Mouse (Mus musculus) kidney, postnatal 25 days (tissue): ENCODE data around the gene Paqr8.
"Not testable (repeated sequence)": the region's sequence is repeated elsewhere in the genome, so short reads cannot be mapped to it uniquely, and the experiment has no call there.

Experiments
- DNase-seq, 2 experiments: peaks; one replicate each; pipeline ENCODE4 v3.0.0; 2021; ENCODE audit warnings: mixed read lengths in 2 of 2

The Paqr8 gene

DNA sequence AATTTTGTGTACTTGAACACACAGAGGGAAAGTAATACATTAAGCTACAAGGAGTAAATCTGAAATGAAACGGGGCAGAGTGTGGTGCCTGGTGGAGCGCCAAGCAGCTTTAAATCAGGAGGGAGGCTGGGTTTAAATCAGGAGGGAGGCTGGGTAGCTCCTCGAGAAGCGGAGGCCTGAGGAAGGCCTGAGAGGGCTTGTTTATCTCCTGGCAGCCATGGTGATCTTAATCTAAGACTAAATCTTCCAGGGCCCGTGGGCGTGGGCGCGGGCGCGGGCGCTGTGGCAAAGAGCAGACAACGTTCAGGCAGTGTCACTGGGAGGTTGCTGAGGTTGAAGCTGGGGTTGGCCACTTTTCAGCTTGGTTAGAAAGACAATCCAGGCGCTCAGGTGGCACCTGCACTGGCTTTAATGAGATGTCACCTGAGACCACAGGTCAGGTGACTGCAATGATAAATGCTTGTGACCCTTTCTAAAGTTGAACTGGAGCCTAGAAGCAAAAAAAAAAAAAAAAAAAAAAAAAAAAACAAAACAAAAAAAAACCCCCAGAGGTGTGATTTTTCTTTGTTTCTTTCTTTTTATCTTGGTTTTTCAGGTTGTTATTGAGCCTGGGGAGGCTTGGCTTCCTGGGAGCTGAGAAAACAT is 22.2 kb downstream of the Paqr8 start:
- no peak for DNase-seq

DNA sequence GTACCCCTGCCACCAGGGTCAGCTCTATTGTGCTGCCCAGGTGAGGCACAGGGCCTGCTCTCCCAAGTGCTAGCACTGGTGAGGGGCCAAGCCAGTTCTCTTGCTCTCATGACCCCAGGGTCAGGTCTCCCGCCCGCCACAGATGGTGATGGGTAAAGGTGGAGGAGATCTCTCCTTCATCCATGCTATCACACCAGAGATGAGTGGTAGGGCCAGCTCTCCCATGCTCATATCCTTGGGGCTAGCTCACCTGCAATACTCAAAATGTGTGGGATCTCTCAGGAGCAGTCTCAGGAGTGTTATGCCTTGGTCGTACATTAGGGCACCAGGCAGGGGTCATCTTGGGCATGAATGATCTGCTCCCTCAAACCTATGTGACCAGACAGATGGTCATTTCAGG is 24.4 kb downstream of the Paqr8 start:
- DNase-seq = no peak

DNA sequence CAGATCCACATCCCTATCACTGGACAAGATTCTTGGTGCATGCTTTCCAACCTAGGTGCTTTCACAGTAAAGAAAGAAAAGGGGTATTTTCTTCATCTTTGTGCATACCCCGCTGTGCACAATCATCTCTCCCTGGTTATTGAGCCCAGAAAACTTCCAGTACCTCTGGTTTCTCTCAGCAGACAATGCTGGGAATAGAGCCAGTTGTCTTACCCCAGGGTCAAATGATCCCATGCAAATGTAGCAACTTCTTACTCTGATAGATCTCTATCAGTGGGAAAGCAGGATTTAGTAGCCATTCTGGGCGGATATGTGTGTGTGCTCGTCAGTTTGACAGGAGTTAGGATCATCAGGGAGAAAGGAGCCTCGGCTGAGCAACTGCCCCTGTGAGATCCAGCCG is 25.2 kb downstream of the Paqr8 start:
- no peak for DNase-seq

DNA sequence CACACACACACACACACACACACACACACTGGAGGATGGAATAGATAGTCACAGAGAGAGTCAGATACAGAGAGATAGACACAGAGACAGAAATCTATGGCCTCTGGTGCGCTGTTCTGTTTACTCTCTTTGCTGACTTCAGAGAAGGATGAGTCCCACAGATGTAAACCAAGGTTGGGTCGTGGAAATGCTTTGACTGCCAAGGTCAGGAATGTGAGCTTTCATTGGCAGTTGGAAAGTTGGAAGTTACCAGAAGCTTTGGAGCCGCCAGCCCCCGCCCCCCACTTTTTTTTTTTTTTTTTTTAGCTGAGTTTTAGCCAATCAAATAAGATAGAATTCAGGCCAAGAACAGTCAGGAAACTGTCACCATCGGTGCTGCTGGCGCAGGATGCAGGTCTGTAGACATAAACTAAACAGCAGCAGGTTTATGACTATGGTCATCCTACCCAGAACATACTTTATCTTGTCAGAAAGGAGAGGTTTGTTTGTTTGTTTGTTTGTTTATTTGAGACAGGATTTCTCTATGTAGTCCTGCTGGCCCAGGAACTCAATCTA is 27.2 kb downstream of the Paqr8 start:
- no peak for DNase-seq

DNA sequence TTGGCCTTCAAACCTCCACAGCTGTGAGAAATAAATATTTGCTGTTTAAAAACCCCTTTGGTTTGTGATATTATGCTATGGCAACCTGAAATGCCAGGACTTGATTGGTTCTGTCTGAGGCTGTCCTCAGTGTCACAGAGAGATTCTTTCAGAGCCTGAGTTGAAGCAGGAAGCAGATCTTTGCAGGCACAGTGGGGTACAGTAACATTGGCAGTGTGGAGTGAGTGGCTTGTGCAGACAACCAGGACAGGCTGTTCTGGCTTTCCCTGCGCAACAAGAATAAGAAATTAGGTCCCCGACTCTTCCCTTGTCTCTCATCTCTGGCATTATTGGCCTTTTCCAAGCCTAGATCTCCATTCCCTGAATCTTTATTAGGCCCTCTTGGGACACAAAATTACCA is 29.3 kb downstream of the Paqr8 start:
- no peak for DNase-seq

DNA sequence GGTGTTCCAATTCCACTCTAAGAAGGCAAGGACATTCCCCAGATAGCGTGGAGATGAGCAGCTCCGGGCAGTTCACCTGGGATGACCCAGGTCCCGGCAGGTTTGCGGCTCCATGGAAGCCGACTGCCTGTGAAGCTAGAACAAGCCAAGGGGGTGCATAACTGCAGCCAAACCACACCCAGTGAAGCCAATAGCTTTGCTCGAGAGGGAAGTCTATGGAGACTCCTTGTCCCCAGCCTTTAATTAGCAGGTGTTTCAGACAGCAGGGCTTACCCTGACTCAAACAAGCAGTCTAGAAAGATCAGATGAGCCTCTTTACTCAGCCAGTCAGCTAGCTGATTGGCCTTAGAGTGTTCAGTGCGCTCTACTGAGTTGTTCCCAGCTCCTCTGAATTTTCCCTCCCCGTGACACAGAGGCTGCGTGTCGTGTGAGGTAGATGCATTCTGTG is 30.7 kb downstream of the Paqr8 start:
- no peak for DNase-seq

DNA sequence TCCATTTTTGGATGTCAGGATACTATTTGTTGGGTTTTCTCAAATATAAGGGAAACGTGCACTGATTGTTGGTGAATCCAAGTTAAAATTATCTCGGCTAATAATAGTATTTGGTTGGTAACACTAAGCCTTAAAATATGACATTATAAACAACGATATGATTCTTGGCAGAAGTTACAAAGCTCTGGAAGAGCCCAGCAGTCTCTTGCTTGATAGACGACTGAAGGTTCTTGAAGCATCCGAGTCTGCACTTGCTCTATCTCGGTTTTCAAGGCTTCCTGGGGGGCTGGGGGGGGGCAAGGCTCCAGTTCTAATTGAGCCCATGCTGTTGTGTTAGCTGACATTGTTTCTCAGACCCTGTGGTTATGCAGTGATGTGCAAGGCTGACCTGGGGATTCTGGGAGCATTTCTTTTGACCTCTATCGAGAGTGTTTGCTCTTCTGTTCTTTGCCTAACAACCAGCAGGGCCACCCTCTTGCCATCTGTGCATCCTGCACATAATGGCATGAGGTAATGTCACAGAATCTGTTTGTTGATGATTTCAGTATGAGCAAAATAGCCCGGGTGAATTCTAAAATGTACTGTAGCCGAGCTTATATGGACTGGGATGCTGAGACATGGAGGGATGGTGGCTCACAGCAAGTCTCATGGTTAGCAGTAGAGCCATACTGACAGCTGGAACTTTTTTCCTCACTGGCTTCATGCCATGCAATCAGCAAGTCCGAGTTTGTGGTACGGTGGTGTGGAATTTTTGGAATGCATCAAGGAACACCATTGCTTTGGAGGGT is 32.4 kb downstream of the Paqr8 start:
- DNase-seq = peak in 1 of 2 experiments; percentile 35

DNA sequence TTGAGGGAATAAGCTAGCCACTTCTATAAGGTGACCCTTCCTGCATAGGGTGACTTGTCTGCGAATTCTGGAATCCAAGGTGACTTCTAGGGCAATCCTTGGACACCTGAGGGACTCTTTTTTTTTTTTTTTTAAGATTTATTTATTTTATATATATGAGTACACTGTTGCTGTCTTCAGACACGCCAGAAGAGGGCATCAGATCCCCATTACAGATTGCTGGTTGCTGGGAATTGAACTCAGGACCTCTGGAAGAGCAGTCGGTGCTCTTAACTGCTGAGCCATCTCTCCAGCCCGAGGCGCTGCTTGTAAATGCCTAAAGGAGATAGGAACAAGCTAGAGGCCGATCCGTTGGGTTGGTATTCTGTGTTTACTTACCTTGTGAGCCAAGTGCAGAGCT is 34.9 kb downstream of the Paqr8 start:
- DNase-seq = not testable (repeated sequence)

DNA sequence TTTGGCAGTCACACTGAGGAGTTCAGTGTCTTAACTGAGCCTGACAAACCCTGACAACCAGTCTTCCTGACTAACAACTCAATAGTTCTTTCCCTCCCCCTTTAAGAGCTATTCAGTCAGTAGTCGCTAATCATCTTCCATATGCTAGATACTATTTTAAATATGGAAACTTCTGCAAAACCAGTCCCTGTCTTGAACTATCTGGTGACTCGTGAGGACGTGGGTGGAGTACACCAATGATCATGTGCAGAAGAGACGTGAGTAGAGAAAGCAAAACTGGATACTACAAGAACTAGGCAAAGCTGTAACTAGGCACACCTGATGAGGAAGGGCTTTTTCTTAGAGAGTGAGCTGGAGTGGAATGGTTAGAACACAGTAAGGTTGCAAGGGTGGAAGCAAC is 35.5 kb downstream of the Paqr8 start:
- DNase-seq = no peak

DNA sequence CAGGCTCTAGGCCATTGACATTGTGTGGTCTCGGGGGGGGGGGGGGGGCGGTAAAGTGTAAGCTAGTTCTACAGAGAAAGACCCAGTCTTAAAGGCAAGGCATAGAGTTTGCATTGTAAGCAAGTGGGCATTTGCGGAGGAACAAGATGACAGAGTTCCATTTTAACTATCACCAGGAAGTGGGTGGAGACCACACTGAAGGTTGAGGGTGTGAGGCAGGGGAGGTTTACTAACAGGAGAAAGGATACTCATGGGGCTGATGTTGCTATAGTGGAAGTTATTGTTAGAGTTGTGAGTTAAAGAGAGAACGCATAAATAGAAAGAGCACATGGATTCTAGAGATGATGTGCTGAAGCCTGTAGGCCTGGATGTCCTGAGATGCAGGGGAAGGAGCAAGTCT is 36.0 kb downstream of the Paqr8 start:
- DNase-seq = no peak

DNA sequence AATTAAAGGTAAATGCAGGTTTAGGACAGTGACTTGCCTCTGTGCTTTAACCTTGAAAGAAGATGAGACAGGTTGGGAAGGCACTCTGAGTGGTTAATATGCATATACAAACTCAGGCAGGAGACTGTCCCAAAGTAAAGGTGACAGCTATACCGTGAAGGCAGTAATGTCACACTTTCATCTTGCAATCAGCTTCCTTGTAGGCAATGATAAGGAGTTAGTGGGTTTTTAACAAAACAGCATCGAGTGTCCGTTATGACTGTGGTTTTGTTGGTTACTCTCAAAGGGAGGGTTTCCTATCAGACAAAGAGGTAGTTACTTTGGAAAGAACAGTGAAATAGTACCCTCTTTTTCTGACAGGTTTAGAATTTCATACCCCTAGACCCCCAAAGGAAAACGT is 38.1 kb downstream of the Paqr8 start:
- no peak for DNase-seq

DNA sequence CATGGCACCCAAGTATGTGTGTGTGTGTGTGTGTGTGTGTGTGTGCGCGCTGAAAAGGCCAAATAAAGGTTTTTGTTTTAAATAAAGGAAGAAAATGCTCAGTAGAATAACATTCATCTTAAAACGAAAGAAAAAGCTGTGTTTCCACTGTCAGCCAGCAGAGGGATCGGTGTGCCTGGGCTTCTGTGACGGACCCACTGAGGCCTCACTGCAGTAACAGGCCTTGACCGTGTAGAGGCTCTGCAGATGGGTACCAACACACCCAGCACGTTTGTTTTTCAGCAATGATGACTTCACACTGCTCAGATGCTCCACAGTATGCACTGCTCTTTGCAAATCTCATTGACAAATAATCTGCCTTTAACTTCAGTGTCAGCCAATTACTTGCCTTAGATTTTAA is 43.1 kb downstream of the Paqr8 start:
- DNase-seq = peak; percentile 62 to 74

DNA sequence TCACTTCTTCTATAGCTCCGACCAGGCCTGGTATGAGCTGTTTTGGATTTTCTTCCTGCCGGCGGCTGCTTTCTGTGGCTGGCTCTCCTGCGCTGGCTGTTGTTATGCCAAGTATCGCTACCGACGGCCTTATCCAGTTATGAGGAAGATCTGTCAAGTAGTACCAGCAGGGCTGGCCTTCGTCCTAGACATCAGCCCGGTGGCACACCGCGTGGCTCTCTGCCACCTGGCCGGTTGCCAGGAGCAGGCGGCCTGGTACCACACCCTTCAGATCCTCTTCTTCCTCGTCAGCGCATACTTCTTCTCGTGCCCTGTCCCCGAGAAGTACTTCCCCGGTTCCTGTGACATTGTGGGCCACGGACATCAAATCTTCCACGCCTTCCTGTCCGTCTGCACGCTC is 44.7 kb downstream of the Paqr8 start:
- peak in 1 of 2 experiments; percentile 34 for DNase-seq

DNA sequence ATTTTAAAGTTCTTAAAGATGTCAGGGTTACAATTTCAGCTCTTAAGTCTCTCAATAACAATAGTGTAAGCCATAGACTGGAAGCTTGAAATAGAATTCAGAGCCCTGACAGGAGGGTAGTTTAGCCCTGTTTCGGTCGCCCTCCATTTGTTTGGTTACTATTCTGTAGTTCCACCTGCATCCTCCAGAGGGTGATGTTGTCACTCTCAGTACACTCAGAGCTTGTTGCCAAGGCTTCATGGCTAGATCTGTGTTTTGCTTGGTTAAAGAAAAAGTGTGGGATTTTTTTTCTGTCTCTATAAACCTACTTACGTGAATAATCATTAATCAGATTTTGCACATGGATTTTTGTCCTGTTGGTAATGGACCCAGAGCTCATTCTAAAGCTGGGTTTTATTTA is 48.6 kb downstream of the Paqr8 start:
- peak; percentile 39 to 83 for DNase-seq

DNA sequence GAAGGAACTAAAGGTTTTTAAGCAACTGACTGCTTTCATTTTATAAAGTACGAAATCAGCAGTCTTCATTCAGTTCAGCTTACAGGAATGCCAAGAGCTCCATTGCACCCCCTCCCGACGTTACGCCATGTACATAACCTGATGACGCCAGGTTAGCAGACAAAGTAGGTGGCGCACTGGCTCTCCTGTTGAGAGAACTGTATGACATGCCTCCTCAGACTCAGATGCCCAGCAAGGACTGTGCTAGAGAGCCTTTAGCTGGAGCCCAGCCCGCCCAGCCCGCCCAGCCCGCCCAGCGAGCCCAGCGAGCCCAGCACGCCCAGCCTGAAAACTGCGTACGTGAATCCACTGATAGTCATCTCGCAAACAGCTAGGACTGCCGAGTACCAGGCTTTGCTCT is 49.7 kb downstream of the Paqr8 start:
- peak; percentile 68 to 76 for DNase-seq

DNA sequence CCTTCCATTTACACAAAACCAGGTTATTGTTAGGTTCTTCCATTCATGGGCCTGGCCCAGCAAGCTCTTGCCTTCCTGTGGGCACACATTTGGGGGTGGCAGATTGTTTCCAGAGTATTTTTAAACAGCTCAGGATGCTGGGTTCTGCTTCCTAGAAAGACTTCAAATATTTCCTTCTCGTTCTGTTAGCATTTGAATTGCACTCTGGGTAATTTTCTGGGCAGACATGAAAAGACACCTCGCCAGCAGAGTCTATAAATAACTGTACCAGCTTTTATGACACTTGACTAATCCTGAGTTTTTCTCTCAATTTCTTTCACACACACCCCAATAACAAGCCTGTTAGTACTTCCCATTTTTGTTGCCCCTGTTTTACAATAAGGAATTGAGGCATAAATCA is 50.9 kb downstream of the Paqr8 start:
- DNase-seq = no peak

DNA sequence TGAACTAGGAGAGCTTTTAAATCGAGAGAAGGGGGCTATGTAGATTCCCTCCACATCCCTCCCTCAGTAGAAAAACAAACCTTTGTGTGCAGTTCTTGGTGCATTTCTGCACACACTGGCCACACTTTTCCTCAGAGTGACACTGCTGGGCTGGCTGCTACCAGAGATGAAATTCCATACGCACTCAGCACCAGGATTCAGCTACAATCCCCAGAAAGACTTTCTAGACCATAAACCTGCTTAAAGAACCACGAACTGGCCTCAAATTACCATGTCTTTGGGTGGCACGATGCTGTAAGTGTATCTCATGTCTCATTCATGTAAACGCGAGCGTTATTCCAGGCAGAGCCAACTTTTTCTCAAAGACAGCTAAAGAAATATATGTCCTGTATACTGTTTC is 51.5 kb downstream of the Paqr8 start:
- no peak for DNase-seq

DNA sequence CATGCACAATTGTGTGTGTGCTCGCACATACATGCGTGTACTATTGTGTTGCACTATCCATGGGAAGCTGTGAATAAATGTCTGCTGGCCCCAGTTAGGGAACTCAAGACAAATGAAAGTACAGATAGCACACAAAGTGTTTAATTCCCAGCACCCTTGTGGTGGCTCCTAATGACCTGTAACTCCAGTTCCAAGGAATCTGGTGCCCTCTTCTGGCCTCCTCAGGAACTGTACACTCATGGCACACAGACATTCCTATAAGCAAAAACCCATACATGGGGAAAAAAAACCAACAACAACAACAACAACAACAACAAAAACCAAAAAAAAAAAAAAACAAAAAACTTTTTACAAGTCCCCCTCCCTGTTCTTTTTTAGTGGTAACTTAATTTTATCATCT is 52.6 kb downstream of the Paqr8 start:
- no peak for DNase-seq

DNA sequence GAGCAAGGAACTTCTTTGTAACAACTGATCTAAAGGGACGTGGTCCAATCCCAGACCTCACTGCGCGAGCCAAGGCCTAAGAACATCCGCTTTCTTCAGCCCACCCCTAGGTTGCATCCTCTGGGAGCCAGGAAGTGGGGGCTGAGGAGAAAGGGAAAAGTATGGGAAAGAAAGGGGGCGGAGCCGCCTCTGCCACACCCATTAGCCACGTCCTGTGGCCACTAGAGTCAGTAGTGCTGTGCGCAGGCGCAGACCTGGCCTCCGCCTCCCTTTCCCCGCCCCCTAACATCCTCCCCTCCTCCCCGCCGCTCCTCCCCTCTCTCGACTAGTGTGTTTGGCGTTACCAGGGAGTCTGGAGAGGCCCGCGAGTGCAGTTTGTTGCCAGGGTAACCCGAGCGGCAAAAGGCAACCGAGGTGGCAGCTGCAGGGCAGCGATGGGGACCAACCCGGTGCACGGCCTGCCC is 60.9 kb downstream of the Paqr8 start, which contains the start of gene Efhc1:
Efhc1 (plus strand) TSS at position 327 of the 464 bp plus-strand sequence.
- DNase-seq = peak; percentile 94

DNA sequence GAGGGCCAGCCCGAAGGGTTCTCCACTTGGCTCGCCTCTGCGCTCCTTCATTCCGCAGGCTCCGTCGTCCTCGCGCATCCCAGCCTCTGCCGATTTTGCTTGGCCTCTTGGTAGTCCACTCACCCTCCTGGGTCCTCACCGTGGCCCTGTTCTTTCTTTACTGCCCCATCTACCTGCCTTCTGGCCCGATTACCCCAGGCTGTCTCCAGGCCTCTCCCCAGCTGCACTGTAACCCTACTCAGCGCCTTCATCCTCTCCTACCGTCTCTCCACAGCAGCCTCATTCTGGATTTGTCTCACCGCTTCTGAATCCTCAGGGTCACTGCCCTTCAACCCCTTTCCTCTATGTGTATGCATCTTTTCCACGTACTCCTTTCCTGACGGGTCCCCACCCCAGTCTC is 61.4 kb downstream of the Paqr8 start:
- no peak for DNase-seq

DNA sequence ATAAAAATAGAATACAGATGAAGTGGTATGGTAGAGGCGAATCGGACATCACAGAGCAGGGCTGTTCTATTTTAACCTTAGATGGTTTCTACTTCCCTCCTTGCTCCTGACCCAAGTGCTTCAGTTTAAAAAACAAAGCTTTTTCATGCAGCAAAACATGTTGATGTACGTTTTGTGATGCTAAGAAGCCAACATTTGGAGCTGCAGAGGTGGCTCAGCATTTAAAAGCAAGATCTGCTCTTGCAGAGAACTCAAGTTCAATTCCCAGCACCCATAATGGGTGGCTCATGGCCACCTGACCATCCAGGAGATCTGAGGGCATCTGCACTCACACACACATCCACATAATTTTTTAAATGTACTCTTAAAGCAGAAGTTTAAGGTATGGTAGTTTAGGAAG is 64.5 kb downstream of the Paqr8 start:
- DNase-seq = no peak

DNA sequence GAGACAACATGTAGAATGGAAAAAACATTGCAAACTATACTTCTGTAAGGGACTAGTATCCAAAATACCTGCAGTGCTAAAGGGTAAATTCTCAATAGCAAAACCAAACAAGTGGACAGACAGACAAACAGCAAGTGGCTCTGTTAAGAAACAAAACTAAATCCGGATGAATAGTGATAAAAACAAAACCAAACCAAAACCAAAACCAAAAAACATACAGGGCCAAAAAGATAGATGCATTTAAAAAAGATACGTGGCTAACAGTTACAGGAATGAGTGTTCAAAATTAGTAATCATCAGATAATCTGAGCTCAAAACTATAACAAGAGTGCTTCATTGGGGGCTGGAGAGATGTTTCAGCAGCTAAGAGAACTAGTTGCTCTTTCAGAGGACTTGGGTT is 79.2 kb downstream of the Paqr8 start:
- DNase-seq = no peak

DNA sequence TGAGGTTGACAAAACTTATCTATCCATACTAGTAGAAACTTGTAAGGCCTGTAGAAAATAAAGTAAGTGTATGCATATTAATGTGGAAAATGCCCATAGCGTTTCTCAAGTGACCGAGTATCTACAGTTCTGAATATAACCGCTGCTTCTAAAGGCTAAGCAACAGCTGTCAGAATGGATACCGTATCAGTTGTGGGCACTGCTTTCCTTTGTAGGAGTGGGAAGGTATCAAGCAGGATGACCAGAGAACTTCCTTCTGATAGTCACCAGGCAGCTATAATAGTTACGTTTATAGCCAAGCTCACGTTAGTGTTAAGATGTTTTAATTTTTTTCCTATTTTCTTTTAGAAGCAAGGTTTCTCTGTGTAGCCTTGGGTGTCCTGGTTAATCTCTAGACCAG is 83.0 kb downstream of the Paqr8 start:
- no peak for DNase-seq
